Mouse (Mus musculus) erythroblast, embryonic 14.5 days (primary cell): ENCODE measurements around the gene Cpsf4.

Source experiments
- GATA1 ChIP-seq: IDR thresholded peaks from 2 replicates; pipeline ENCODE4 v1.6.1; 2012; ENCODE audit warnings: low read length, inconsistent platforms, mixed read lengths
- TAL1 ChIP-seq: IDR thresholded peaks from 3 replicates; pipeline ENCODE4 v1.6.1; 2012; ENCODE audit warnings: low read length, inconsistent platforms, mixed read lengths

GRCm38 (mm10) chr5:145129124-145129523 lies 37.9 kb upstream of the Cpsf4 start:
- no peak for TF ChIP-seq TAL1
- TF ChIP-seq GATA1: no peak
